Mouse (Mus musculus) embryonic facial prominence, embryonic 14.5 days (tissue): ENCODE measurements around the gene Ubl4a. TPM values are rescaled to one million over a fixed set of nuclear protein-coding genes. Genes with fewer than 3 reads are reported as not detected.
"Not testable (repeated sequence)": the region's sequence is repeated elsewhere in the genome, so short reads cannot be mapped to it uniquely, and the experiment has no call there.

ENCODE experiments used
- ATAC-seq: fragments of 200-750 bp; cut with Nextera tagmentation; 2 replicates; pipeline ENCODE4 v1.8.0; 2017; ENCODE audit warnings: low read depth, moderate number of reproducible peaks, moderate TSS enrichment
- DNase-seq: peaks from one replicate; pipeline ENCODE4 v3.0.0-alpha.2; 2015; ENCODE audit warnings: low spot score
- H3K27ac ChIP-seq: fragments of 300-500 bp; sonication (generic); replicated peaks from 2 replicates; pipeline ENCODE4 v1.5.1; 2014; ENCODE audit warnings: low read depth, mild to moderate bottlenecking, low read length, moderate library complexity
- H3K27me3 ChIP-seq: fragments of 300-500 bp; sonication (generic); replicated peaks from 2 replicates; pipeline ENCODE4 v1.6.1; 2014; ENCODE audit warnings: low read length; ENCODE audit not compliant: control insufficient read depth, insufficient read depth
- H3K36me3 ChIP-seq: fragments of 300-500 bp; sonication (generic); 2 replicates; pipeline ENCODE4 v1.6.1; 2014; ENCODE audit warnings: low read length, mixed read lengths; ENCODE audit not compliant: control insufficient read depth, insufficient read depth
- H3K4me1 ChIP-seq: fragments of 300-500 bp; sonication (generic); 2 replicates; pipeline ENCODE4 v1.6.1; 2014; ENCODE audit warnings: antibody characterized with exemption, low read length; ENCODE audit not compliant: control insufficient read depth, insufficient read depth
- H3K4me2 ChIP-seq: fragments of 300-500 bp; sonication (generic); 2 replicates; pipeline ENCODE4 v1.6.1; 2014; ENCODE audit warnings: low read depth, mild to moderate bottlenecking, low read length, moderate library complexity, mixed read lengths
- H3K4me3 ChIP-seq: fragments of 300-500 bp; sonication (generic); 2 replicates; pipeline ENCODE4 v1.5.1; 2014; ENCODE audit warnings: low read depth, mild to moderate bottlenecking, low read length
- H3K9ac ChIP-seq: fragments of 300-500 bp; sonication (generic); 2 replicates; pipeline ENCODE4 v1.6.1; 2014; ENCODE audit warnings: low read depth, mild to moderate bottlenecking, low read length, moderate library complexity, mixed read lengths
- H3K9me3 ChIP-seq: fragments of 300-500 bp; sonication (generic); 2 replicates; pipeline ENCODE4 v1.6.1; 2016; ENCODE audit warnings: low read length; ENCODE audit not compliant: control insufficient read depth
- WGBS: fragments of 180-500 bp; shearing (Covaris S2); extraction: QIAGEN DNeasy Blood & Tissue Kit; methylation state at CpG from one replicate; pipeline ENCODE4 v1.1.7; 2014; 5-methylcytosine and 5-hydroxymethylcytosine counted together
- polyA plus RNA-seq: library from polyadenylated mRNA; unstranded; fragments of >200 nt; fragmentation: Nextera tagmentation; extraction: Ambion mirVana; gene quantifications from 2 replicates; pipeline ENCODE4 v1.2.1, GENCODE M21; 2014

Gene Ubl4a
- polyA plus RNA-seq, 1 experiment from 2014 or later, result 78.8 TPM

DNA sequence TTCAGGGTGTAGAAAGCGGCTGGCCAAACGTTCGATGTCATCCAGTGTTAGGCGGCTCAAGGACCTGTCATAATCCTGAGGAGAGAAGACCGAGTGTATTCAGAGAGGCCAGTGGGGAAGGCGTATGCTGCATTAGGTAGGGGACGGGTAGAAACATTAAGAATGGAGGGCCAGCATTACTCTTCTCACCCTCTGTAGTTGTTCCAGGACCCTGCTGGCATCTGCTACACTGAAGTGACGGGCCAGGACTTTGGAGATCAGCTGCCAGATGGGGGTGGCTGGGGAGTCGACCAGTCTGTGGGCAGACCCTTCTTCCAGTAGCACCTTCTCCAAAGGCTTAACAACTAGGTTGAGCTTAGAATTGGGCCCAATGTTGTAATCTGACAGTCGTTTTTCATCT, 5.5 kb downstream of the Ubl4a start:
- peak overlapping the region; percentile 81 for H3K9ac ChIP-seq
- WGBS, result 64% methylated on average over 10 of the region's 10 CpGs
- H3K27me3 ChIP-seq, result no peaks in the 10 kb centered on the region
- 0 out of 2 replicates have a peak, but pooled peaks cover 12% of the 10 kb centered on the region for H3K36me3 ChIP-seq
- H3K4me1 ChIP-seq, result no peaks in the 10 kb centered on the region
- no peak for DNase-seq
- 0 out of 2 replicates have a peak overlapping the region, but pooled peaks have one; percentile 78 for H3K27ac ChIP-seq
- ATAC-seq, result no peak
- H3K9me3 ChIP-seq, result no peaks in the 10 kb centered on the region
- H3K4me2 ChIP-seq, result peak overlapping the region; percentile 64
- H3K4me3 ChIP-seq, result peak overlapping the region; percentile 56

DNA sequence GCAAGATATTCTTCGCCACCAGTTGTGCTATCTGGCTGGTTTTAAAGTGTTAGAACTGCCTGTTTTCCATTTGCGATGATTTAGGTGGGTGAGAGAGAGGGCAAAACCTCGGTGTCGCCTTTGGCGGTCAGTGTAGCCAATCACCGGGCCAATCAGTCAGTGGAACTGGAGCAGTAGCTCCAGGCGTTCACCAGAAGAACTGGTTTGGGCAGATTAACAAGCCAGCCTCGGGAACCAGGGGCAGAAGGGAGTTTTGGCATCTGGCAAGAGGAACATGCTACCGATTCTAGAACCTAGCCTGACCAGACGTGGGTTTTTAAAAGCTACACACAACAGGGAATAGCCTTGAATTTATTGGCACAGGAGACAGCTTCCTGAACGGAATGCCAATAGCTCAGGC, 13.8 kb downstream of the Ubl4a start:
- H3K9ac ChIP-seq, result no peak overlapping the region
- no peaks in the 10 kb centered on the region for H3K27me3 ChIP-seq
- ATAC-seq, result no peak
- no peak overlapping the region for H3K27ac ChIP-seq
- no peaks in the 10 kb centered on the region for H3K9me3 ChIP-seq
- no peaks in the 10 kb centered on the region for H3K36me3 ChIP-seq
- peak; percentile 20 for DNase-seq
- no peak overlapping the region for H3K4me3 ChIP-seq
- no peak overlapping the region for H3K4me2 ChIP-seq
- no peaks in the 10 kb centered on the region for H3K4me1 ChIP-seq
- WGBS, result 40% methylated on average over 11 of the region's 11 CpGs

DNA sequence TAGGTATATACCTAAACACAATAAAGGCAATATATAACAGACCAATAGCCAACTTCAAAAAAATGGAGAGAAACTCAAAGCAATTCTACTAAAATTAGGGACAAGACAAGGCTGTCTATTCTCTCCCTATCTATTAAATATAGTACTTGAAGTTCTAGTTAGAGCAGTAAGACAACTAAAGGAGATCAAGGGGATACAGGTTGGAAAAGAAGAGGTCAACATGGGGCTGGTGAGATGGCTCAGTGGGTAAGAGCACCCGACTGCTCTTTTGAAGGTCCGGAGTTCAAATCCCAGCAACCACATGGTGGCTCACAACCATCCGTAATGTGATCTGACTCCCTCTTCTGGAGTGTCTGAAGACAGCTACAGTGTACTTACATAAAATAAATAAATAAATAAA, 15.9 kb downstream of the Ubl4a start:
- DNase-seq, H3K9ac ChIP-seq, H3K4me3 ChIP-seq, H3K4me1 ChIP-seq, H3K4me2 ChIP-seq, H3K9me3 ChIP-seq, ATAC-seq, H3K27ac ChIP-seq, H3K27me3 ChIP-seq, H3K36me3 ChIP-seq: not testable (repeated sequence)
- WGBS, result 86% methylated on average over 3 of the region's 3 CpGs

DNA sequence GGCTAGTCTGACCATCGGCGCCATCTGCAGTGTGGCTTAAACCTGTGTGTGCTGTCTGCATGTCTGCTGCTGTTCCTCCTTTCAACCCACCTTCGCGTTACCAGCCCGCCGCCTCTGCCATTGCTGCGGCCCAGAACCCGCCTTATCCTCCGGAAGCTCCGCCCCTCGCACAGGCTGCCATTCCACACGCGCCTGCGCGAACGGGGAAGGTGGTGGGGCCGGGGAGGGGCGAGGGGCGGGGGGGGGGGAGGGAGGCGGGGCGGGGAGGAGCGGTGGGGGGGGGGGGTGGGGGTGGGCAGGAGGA, 19.6 kb downstream of the Ubl4a start, which contains the start of gene Lage3:
TSS of gene Lage3 (minus strand) at position 152 of the 304 bp plus-strand sequence.
- Histone ChIP-seq H3K4me3 (peak within 1 kb of the TSS; percentile 46), H3K4me2 (peak within 1 kb of the TSS; percentile 61), H3K36me3 (no peaks in the 10 kb centered on the region), H3K4me1 (no peaks in the 10 kb centered on the region), H3K27me3 (no peaks in the 10 kb centered on the region), H3K9me3 (no peaks in the 10 kb centered on the region), H3K9ac (peak within 1 kb of the TSS; percentile 72), H3K27ac (peak within 1 kb of the TSS; percentile 44)
- whole genome bisulfite sequencing, result 31% methylated on average over 15 of the region's 22 CpGs
- ATAC-seq (peak; percentile 94), DNase-seq (peak; percentile 89)

DNA sequence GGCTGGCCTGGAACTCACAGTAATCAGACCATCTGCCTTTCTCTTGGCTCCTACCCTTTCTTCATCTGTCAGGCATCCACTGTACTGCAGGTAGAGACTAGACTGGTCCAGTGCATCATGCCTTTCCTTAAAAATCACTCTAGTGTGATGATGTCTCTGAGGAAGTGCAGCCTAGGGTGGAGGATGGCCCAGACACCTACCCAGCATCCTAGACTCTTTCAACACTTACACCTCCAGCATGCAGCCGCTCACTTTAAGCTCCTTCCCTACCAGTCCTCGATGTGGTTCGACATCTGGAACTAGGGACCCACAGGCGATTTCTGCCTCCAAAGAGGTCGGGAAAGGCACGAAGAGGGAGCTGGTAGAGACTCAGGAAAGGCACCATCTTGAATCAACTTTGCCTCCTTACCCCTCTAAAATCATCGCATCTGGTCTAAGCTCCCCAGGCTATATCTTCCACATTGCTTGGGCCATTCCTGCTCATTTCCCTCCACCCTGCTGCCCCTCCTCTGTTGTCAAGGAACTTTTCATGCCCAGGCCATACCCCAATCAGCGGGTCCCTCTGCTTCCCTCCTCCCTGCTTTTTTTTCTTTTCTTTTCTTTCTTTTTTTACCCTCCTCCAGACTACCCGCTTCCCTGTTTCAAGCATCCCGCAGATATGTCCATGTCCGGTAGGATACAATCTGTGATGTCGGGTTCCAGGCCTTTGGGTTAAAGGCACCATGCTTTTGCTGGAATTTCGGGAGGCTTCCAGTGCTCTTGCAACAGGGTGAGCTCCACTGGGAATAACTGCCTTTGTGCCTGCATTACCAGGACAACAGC, 20.2 kb downstream of the Ubl4a start:
- H3K9me3 ChIP-seq, result no peaks in the 10 kb centered on the region
- peak overlapping the region; percentile 61 for H3K4me2 ChIP-seq
- no peaks in the 10 kb centered on the region for H3K36me3 ChIP-seq
- ATAC-seq, result peak; percentile 60; the same call in 1 of the 2 replicates
- 27% methylated on average over 13 of the region's 13 CpGs for WGBS
- peak overlapping the region; percentile 72 for H3K9ac ChIP-seq
- H3K27ac ChIP-seq, result peak overlapping the region; percentile 44
- H3K27me3 ChIP-seq, result no peaks in the 10 kb centered on the region
- peak overlapping the region; percentile 46 for H3K4me3 ChIP-seq
- no peak for DNase-seq
- no peaks in the 10 kb centered on the region for H3K4me1 ChIP-seq

DNA sequence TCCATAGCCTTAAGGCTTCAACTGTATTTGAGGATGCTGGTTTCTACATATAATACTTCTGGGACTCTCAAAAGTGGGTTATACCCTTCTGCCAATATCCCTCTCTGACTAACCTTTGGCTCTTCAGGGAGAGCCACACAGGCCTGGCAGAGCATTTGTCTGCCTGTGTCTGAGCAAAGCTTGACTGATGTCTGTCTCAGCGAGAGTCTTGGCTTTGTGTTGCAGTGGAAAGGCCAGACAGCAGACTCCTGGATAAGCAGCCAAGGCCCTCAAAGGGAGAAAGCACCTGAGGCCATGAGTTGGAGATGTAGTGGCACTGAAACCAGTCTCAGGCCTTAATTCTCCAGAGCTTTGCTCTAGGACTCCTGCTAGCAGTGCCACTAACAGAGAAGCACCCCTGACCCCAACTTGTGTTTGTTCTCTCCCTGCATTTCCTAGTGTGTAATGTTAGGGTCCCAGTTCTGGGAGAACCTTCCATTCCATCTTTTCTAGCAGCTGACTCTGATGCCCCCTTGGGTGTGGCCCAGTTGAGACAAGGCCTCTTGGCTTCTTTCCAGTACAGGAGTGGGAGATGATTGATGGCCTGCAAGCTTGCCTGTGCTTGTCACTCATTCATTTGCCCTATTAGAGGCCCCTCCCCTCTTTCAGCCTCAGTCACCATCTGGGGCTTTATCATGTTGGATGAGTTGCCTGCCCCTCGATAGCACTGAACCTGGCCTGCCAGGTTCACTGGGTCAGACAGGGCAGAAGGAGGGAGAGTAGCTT, 42.7 kb downstream of the Ubl4a start:
- DNase-seq, result peak; percentile 60
- 45% methylated on average over 2 of the region's 2 CpGs for WGBS

DNA sequence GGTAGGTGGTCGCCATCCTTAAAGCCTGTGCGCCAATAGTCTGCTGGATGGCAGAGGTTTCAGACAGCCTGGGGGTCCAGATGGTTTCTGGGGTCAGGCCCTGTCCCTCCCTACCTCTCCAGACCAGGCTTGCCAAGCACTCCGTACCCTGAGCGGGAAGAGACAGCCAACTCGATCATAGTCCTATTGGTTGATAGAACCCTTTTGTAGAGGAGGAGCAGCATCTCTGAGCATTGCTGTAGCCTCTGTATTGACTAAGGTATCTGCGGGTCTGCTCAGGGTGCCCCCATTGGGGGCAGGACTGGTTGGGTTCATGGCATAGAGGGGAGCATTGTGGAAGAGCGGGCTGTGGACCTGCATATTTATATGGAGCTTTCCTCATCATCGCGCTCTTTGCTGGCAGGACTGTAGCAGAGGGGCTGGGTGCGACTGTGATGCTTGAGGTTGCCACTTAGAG, 43.8 kb downstream of the Ubl4a start:
- peak overlapping the region; percentile 52 for H3K4me3 ChIP-seq
- peak overlapping the region; percentile 39; the same call in 1 of the 2 replicates for H3K27ac ChIP-seq
- H3K4me1 ChIP-seq, result peaks cover 3% of the 10 kb centered on the region; the same call in 1 of the 2 replicates
- DNase-seq (no peak), ATAC-seq (peak; percentile 20)
- 14% methylated on average over 8 of the region's 10 CpGs for WGBS
- H3K27me3 ChIP-seq, result no peaks in the 10 kb centered on the region
- peaks cover 7% of the 10 kb centered on the region; the same call in 1 of the 2 replicates for H3K36me3 ChIP-seq
- peak overlapping the region; percentile 70 for H3K9ac ChIP-seq
- H3K4me2 ChIP-seq, result peak overlapping the region; percentile 65
- no peaks in the 10 kb centered on the region for H3K9me3 ChIP-seq

More for the DNA sequence above, 42.7 kb downstream of the Ubl4a start:
- peak overlapping the region; percentile 65 for H3K4me2 ChIP-seq
- no peak for ATAC-seq
- H3K27me3 ChIP-seq, result no peaks in the 10 kb centered on the region
- peaks cover 3% of the 10 kb centered on the region; the same call in 1 of the 2 replicates for H3K4me1 ChIP-seq
- H3K4me3 ChIP-seq, result peak overlapping the region; percentile 52
- no peaks in the 10 kb centered on the region for H3K9me3 ChIP-seq
- H3K9ac ChIP-seq, result peak overlapping the region; percentile 70
- peaks cover 18% of the 10 kb centered on the region; the same call in 1 of the 2 replicates for H3K36me3 ChIP-seq
- 0 out of 2 replicates have a peak overlapping the region, but pooled peaks have one; percentile 3 for H3K27ac ChIP-seq

DNA sequence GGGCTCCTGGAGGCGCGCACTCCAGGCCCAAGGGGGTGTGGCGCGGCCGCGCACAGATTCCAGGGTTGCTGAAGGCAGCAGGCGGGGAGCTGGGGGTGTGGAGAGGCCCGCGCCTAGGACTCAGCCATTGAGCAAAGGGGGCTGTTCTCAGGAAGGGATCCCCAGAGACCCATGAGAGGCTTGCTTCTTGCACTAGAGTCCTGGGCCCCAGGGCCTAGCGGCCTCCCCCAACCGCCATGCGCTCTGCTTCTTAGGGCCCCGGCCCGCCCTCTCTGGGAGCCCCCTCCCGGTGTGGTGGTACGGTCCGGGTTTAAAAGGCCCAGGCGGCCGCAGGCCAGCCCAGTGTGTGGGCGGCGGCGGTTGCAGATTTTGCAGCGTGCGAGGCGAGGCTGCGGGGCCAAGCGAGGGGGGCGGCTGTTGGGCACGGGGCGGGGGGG, 44.3 kb downstream of the Ubl4a start, which contains the start of gene Plxna3:
TSS of gene Plxna3 (plus strand) at position 342 of the 437 bp plus-strand sequence.
- H3K4me1 ChIP-seq, result peaks cover 3% of the 10 kb centered on the region; the same call in 1 of the 2 replicates
- H3K27ac ChIP-seq, result peak within 1 kb of the TSS; percentile 77
- 12% methylated on average over 19 of the region's 30 CpGs for WGBS

More for the DNA sequence above, 44.3 kb downstream of the Ubl4a start, which contains the start of gene Plxna3:
- Histone ChIP-seq H3K4me3 (peak within 1 kb of the TSS; percentile 52), H3K9ac (peak within 1 kb of the TSS; percentile 70), H3K4me2 (peak within 1 kb of the TSS; percentile 65), H3K27me3 (no peaks in the 10 kb centered on the region), H3K9me3 (no peaks in the 10 kb centered on the region), H3K36me3 (peaks cover 3% of the 10 kb centered on the region; the same call in 1 of the 2 replicates)
- ATAC-seq (peak; percentile 94), DNase-seq (peak; percentile 83)
